Mouse (Mus musculus): Measurements from ENCODE around the gene Camk1d. TPM values are rescaled to one million over a fixed set of nuclear protein-coding genes. Genes with fewer than 3 reads are reported as not detected.

Camk1d gene
- polyA plus RNA-seq (2015; fragmentation: Nextera tagmentation; extraction: Ambion mirVana): 5.2 and 8.3 TPM in 2 replicates

GRCm38 (mm10) chr2:5714211-5715053, at the start of gene Camk1d:
Gene Camk1d (minus strand): TSS chr2:5714515.
- Histone ChIP-seq H3K27ac (peak within 1 kb of the TSS; percentile 55; the same call in 1 of the 2 replicates), H3K36me3 (no peaks in the 10 kb centered on the region), H3K27me3 (peaks cover 34% of the 10 kb centered on the region), H3K9me3 (peaks cover 7% of the 10 kb centered on the region; the same call in 1 of the 2 replicates), H3K4me2 (peak within 1 kb of the TSS; percentile 89), H3K9ac (peak within 1 kb of the TSS; percentile 67), H3K4me3 (peak within 1 kb of the TSS; percentile 66), H3K4me1 (peaks cover 25% of the 10 kb centered on the region)
- ATAC-seq (ENCODE audit: insufficient number of reproducible peaks, insufficient read depth, low FRiP score, low TSS enrichment, low read depth): peak; percentile 73
- WGBS: under 1% methylated on average over 68 of the region's 80 CpGs

- no peak for ATAC-seq (ENCODE audit: insufficient number of reproducible peaks, insufficient read depth, low FRiP score, low TSS enrichment, low read depth)
- WGBS: 91% methylated on average over 3 of the region's 3 CpGs
Observed at GRCm38 (mm10) chr2:5762031-5762430, 47.7 kb upstream of the Camk1d start.

GRCm38 (mm10) chr2:5760479-5761008, 46.2 kb upstream of the Camk1d start:
- Histone ChIP-seq H3K9me3 (no peaks in the 10 kb centered on the region), H3K36me3 (no peaks in the 10 kb centered on the region), H3K4me1 (no peaks in the 10 kb centered on the region), H3K4me3 (no peak overlapping the region), H3K27ac (no peak overlapping the region), H3K27me3 (no peaks in the 10 kb centered on the region), H3K9ac (no peak overlapping the region), H3K4me2 (no peak overlapping the region)
- ATAC-seq (ENCODE audit: insufficient number of reproducible peaks, insufficient read depth, low FRiP score, low TSS enrichment, low read depth): no peak
- 88% methylated on average over 8 of the region's 8 CpGs for WGBS

More at GRCm38 (mm10) chr2:5762031-5762430, 47.7 kb upstream of the Camk1d start:
- Histone ChIP-seq H3K4me3 (no peak overlapping the region), H3K4me1 (no peaks in the 10 kb centered on the region), H3K4me2 (no peak overlapping the region), H3K36me3 (no peaks in the 10 kb centered on the region), H3K27ac (no peak overlapping the region), H3K9me3 (no peaks in the 10 kb centered on the region), H3K27me3 (no peaks in the 10 kb centered on the region), H3K9ac (no peak overlapping the region)

GRCm38 (mm10) chr2:5758569-5758968, 44.3 kb upstream of the Camk1d start:
- ATAC-seq (ENCODE audit: insufficient number of reproducible peaks, insufficient read depth, low FRiP score, low TSS enrichment, low read depth): no peak
- Histone ChIP-seq H3K27me3 (no peaks in the 10 kb centered on the region), H3K27ac (no peak overlapping the region), H3K36me3 (no peaks in the 10 kb centered on the region), H3K9ac (no peak overlapping the region), H3K9me3 (no peaks in the 10 kb centered on the region), H3K4me2 (no peak overlapping the region), H3K4me3 (no peak overlapping the region), H3K4me1 (no peaks in the 10 kb centered on the region)
- WGBS: 85% methylated on average over 2 of the region's 2 CpGs

GRCm38 (mm10) chr2:5750872-5751271, 36.6 kb upstream of the Camk1d start:
- no peaks in the 10 kb centered on the region for H3K27me3 ChIP-seq
- H3K9me3 ChIP-seq: no peaks in the 10 kb centered on the region
- H3K27ac ChIP-seq: no peak overlapping the region
- H3K4me2 ChIP-seq: no peak overlapping the region
- H3K4me1 ChIP-seq: no peaks in the 10 kb centered on the region; the same call in 1 of the 2 replicates
- WGBS: 82% methylated on average over 3 of the region's 3 CpGs
- ATAC-seq (ENCODE audit: insufficient number of reproducible peaks, insufficient read depth, low FRiP score, low TSS enrichment, low read depth): no peak
- no peak overlapping the region for H3K4me3 ChIP-seq
- H3K36me3 ChIP-seq: no peaks in the 10 kb centered on the region
- H3K9ac ChIP-seq: no peak overlapping the region

- WGBS: 76% methylated on average over 6 of the region's 6 CpGs
- Histone ChIP-seq H3K4me2 (no peak overlapping the region), H3K4me1 (no peaks in the 10 kb centered on the region; the same call in 1 of the 2 replicates), H3K27ac (no peak overlapping the region), H3K4me3 (no peak overlapping the region), H3K9ac (no peak overlapping the region), H3K27me3 (no peaks in the 10 kb centered on the region), H3K9me3 (no peaks in the 10 kb centered on the region), H3K36me3 (no peaks in the 10 kb centered on the region)
- no peak for ATAC-seq (ENCODE audit: insufficient number of reproducible peaks, insufficient read depth, low FRiP score, low TSS enrichment, low read depth)
Observed at GRCm38 (mm10) chr2:5749210-5749609, 34.9 kb upstream of the Camk1d start.

GRCm38 (mm10) chr2:5747545-5748043, 33.3 kb upstream of the Camk1d start:
- no peak overlapping the region for H3K4me2 ChIP-seq
- no peak overlapping the region for H3K4me3 ChIP-seq
- 0 out of 2 replicates have a peak, but pooled peaks cover 1% of the 10 kb centered on the region for H3K9me3 ChIP-seq
- no peak overlapping the region for H3K27ac ChIP-seq
- H3K4me1 ChIP-seq: no peaks in the 10 kb centered on the region; the same call in 1 of the 2 replicates
- 80% methylated on average over 5 of the region's 5 CpGs for WGBS
- no peaks in the 10 kb centered on the region for H3K27me3 ChIP-seq
- ATAC-seq (ENCODE audit: insufficient number of reproducible peaks, insufficient read depth, low FRiP score, low TSS enrichment, low read depth): no peak
- no peaks in the 10 kb centered on the region for H3K36me3 ChIP-seq
- H3K9ac ChIP-seq: no peak overlapping the region

- H3K4me2 ChIP-seq: no peak overlapping the region
- no peaks in the 10 kb centered on the region for H3K36me3 ChIP-seq
- H3K27ac ChIP-seq: no peak overlapping the region
- no peak for ATAC-seq (ENCODE audit: insufficient number of reproducible peaks, insufficient read depth, low FRiP score, low TSS enrichment, low read depth)
- WGBS: 80% methylated on average over 12 of the region's 12 CpGs
- H3K27me3 ChIP-seq: no peaks in the 10 kb centered on the region
- 0 out of 2 replicates have a peak, but pooled peaks cover 5% of the 10 kb centered on the region for H3K9me3 ChIP-seq
- no peaks in the 10 kb centered on the region; the same call in 1 of the 2 replicates for H3K4me1 ChIP-seq
- H3K4me3 ChIP-seq: no peak overlapping the region
- H3K9ac ChIP-seq: no peak overlapping the region
Observed at GRCm38 (mm10) chr2:5746529-5746928, 32.2 kb upstream of the Camk1d start.

GRCm38 (mm10) chr2:5743886-5744285, 29.6 kb upstream of the Camk1d start:
- H3K9me3 ChIP-seq: 0 out of 2 replicates have a peak, but pooled peaks cover 5% of the 10 kb centered on the region
- H3K4me1 ChIP-seq: no peaks in the 10 kb centered on the region
- no peak for ATAC-seq (ENCODE audit: insufficient number of reproducible peaks, insufficient read depth, low FRiP score, low TSS enrichment, low read depth)
- no peaks in the 10 kb centered on the region for H3K27me3 ChIP-seq
- no peak overlapping the region for H3K4me2 ChIP-seq
- no peaks in the 10 kb centered on the region for H3K36me3 ChIP-seq
- no peak overlapping the region for H3K4me3 ChIP-seq
- H3K9ac ChIP-seq: no peak overlapping the region
- 59% methylated on average over 8 of the region's 8 CpGs for WGBS
- H3K27ac ChIP-seq: no peak overlapping the region

GRCm38 (mm10) chr2:5740913-5741312, 26.6 kb upstream of the Camk1d start:
- Histone ChIP-seq H3K36me3 (no peaks in the 10 kb centered on the region), H3K4me1 (0 out of 2 replicates have a peak, but pooled peaks cover 4% of the 10 kb centered on the region), H3K27me3 (no peaks in the 10 kb centered on the region), H3K4me2 (no peak overlapping the region), H3K9ac (no peak overlapping the region), H3K4me3 (no peak overlapping the region), H3K9me3 (0 out of 2 replicates have a peak, but pooled peaks cover 5% of the 10 kb centered on the region), H3K27ac (no peak overlapping the region)
- no peak for ATAC-seq (ENCODE audit: insufficient number of reproducible peaks, insufficient read depth, low FRiP score, low TSS enrichment, low read depth)
- 88% methylated on average over 1 of the region's 1 CpGs for WGBS

GRCm38 (mm10) chr2:5735881-5736280, 21.6 kb upstream of the Camk1d start:
- no peak for ATAC-seq (ENCODE audit: insufficient number of reproducible peaks, insufficient read depth, low FRiP score, low TSS enrichment, low read depth)
- no peak overlapping the region for H3K27ac ChIP-seq
- H3K9ac ChIP-seq: no peak overlapping the region
- H3K4me2 ChIP-seq: no peak overlapping the region
- no peaks in the 10 kb centered on the region for H3K36me3 ChIP-seq
- WGBS: 34% methylated on average over 2 of the region's 2 CpGs
- H3K27me3 ChIP-seq: no peaks in the 10 kb centered on the region
- H3K9me3 ChIP-seq: no peaks in the 10 kb centered on the region
- no peak overlapping the region for H3K4me3 ChIP-seq
- peaks cover 5% of the 10 kb centered on the region for H3K4me1 ChIP-seq
